Mouse (Mus musculus): ENCODE results near the gene Ppp1r9b.
A peak's percentile ranks its signal among the peaks of the same experiment; 100 is the strongest.

The Ppp1r9b gene

GRCm38 (mm10) chr11:95023481-95023880 is 32.6 kb downstream of the Ppp1r9b start:
- DNase-seq (ENCODE audit: low read depth, low spot score): no peak

GRCm38 (mm10) chr11:95024439-95025184 is 33.8 kb downstream of the Ppp1r9b start:
- DNase-seq (ENCODE audit: low read depth, low spot score): no peak

- no peak for DNase-seq (ENCODE audit: low read depth, low spot score)
These were observed 34.6 kb downstream of the Ppp1r9b start for GRCm38 (mm10) chr11:95025227-95026012.

GRCm38 (mm10) chr11:95026090-95026542 is 35.3 kb downstream of the Ppp1r9b start:
- DNase-seq (ENCODE audit: low read depth, low spot score): no peak

GRCm38 (mm10) chr11:95026849-95027248 is 36.0 kb downstream of the Ppp1r9b start:
- no peak for DNase-seq (ENCODE audit: low read depth, low spot score)

GRCm38 (mm10) chr11:95027850-95028470 is 37.1 kb downstream of the Ppp1r9b start:
- no peak for DNase-seq (ENCODE audit: low read depth, low spot score)

GRCm38 (mm10) chr11:95032945-95033344 is 42.1 kb downstream of the Ppp1r9b start:
- no peak for DNase-seq (ENCODE audit: low read depth, low spot score)

- no peak for DNase-seq (ENCODE audit: low read depth, low spot score)
These were observed 42.8 kb downstream of the Ppp1r9b start for GRCm38 (mm10) chr11:95033617-95034016.

GRCm38 (mm10) chr11:95034902-95035301 is 44.1 kb downstream of the Ppp1r9b start:
- DNase-seq (ENCODE audit: low read depth, low spot score): no peak

GRCm38 (mm10) chr11:95036521-95036920 is 45.7 kb downstream of the Ppp1r9b start:
- DNase-seq (ENCODE audit: low read depth, low spot score): no peak

- no peak for DNase-seq (ENCODE audit: low read depth, low spot score)
These were observed 46.5 kb downstream of the Ppp1r9b start for GRCm38 (mm10) chr11:95037306-95037705.

GRCm38 (mm10) chr11:95038156-95038817 is 47.5 kb downstream of the Ppp1r9b start:
- no peak for DNase-seq (ENCODE audit: low read depth, low spot score)

GRCm38 (mm10) chr11:95038818-95039655 is 48.2 kb downstream of the Ppp1r9b start:
- DNase-seq (ENCODE audit: low read depth, low spot score): no peak

- no peak for DNase-seq (ENCODE audit: low read depth, low spot score)
These were observed 48.9 kb downstream of the Ppp1r9b start for GRCm38 (mm10) chr11:95039766-95040165.

GRCm38 (mm10) chr11:95040491-95041138 is 49.8 kb downstream of the Ppp1r9b start:
- DNase-seq (ENCODE audit: low read depth, low spot score): no peak

GRCm38 (mm10) chr11:95041139-95041609 is 50.3 kb downstream of the Ppp1r9b start, which contains the start of gene Pdk2:
TSS of gene Pdk2 (minus strand) at chr11:95041354.
- DNase-seq (ENCODE audit: low read depth, low spot score): peak; percentile 99

- peak; percentile 91 for DNase-seq (ENCODE audit: low read depth, low spot score)
These were observed 51.3 kb downstream of the Ppp1r9b start for GRCm38 (mm10) chr11:95042096-95042495.

- no peak for DNase-seq (ENCODE audit: low read depth, low spot score)
These were observed 52.2 kb downstream of the Ppp1r9b start for GRCm38 (mm10) chr11:95043060-95043459.

- DNase-seq (ENCODE audit: low read depth, low spot score): no peak
These were observed 52.8 kb downstream of the Ppp1r9b start for GRCm38 (mm10) chr11:95043608-95044007.

All from R1 (cell line).